Mouse (Mus musculus) kidney, adult 8-10 months (tissue): ENCODE data around the gene Chchd10.
"Not testable (repeated sequence)": the region's sequence is repeated elsewhere in the genome, so short reads cannot be mapped to it uniquely, and the experiment has no call there.

Experiments
- DNase-seq, 2 experiments: peaks; one replicate each; pipeline ENCODE4 v3.0.0; 2022

Gene Chchd10

GRCm38 (mm10) chr10:75932891-75933290, at the start of gene Chchd10:
Gene Chchd10 (plus strand): TSS chr10:75933130.
- no peak for DNase-seq

DNA sequence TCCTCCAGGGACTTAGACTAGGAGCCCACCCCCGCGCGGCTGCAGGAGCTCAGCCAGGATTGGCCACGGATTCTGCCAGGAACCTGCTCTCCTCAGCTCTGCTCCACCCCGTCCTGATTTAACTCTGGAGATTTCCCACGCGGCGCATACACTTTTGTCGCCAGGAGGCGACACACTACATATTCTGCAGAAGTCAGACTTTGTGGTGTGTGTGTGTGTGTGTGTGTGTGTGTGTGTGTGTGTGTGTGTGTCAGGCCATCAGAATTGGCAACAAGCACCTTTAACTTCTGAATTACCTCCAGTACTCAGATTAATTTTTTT, 49.7 kb upstream of the Chchd10 start:
- peak; percentile 91 to 93 for DNase-seq

DNA sequence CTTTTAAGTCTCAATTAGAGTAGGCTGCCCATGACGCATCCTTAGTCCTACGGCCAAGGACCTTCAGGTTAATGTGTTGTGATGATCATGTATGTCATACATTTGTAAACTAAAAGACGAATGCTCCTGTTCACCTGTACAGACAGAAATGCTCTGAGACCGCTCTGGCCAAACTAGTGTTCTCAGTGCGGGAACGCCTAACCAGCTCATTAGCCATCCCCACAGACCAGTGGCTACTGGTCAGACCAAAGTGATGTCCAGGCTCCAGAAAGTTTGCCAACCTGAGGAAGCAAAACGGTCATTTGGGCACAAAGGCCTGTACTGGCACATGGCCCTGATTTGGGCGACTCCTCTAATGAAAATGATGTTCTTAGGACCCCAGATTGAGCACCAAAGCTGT, 48.2 kb upstream of the Chchd10 start:
- DNase-seq, result no peak

GRCm38 (mm10) chr10:75887504-75887903, 45.4 kb upstream of the Chchd10 start:
- not testable (repeated sequence) for DNase-seq

GRCm38 (mm10) chr10:75889406-75890153, 43.4 kb upstream of the Chchd10 start:
- DNase-seq, result no peak

DNA sequence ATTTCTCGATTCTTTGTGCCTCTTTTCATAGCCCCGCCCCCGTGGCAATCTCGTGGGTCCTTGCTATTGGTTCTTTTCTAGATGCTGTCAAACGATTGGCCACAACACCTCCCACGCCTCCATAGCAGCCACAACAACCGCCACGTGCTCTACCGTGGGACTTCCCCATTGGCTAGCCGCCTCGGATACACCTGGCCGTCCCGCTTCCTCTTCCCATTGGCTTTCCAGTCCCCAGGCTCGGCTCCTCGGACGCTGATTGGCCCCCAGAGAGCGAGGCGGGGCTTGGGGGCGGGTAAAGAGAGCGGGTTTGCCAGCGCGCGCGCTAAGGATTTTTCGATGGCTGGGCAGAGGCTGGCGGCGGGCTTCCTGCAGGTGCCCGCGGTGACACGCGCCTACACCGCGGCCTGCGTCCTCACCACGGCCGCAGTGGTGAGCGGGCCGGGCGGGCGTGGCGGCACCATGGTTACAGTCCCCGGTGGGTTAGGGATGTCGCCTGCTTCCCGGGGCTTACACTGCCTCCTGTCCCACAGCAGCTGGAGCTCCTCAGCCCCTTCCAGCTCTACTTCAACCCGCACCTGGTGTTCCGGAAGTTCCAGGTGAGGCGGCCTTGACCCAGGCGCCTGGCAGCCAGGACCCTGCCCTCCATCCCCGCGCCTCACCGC, 39.7 kb upstream of the Chchd10 start, which contains the start of gene Derl3:
TSS of gene Derl3 (plus strand) at position 325 of the 662 bp plus-strand sequence.
- peak; percentile 97 to 98 for DNase-seq

DNA sequence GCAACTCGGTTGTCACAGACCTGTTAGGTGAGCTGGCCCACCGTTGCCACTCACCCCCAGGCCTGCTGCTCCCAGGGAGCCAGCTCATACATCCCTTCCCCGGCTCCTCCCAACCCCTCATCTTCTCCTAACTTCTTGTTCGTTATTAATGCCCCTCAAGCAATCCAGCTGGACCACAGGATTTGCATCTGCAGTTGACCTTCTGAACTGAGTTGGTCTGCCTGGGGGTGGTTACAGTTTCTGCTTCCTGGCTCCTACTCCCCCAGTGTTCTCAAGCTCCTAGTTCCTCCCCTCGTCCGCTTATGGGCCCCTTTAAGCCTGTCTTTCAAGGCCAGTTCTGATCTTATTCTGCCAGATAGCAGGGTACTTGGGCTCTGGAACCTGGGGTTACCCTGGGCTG, 38.3 kb upstream of the Chchd10 start:
- DNase-seq, result no peak

- DNase-seq, result no peak
These were observed 37.2 kb upstream of the Chchd10 start for GRCm38 (mm10) chr10:75895730-75896129.

GRCm38 (mm10) chr10:75896208-75896607, 36.7 kb upstream of the Chchd10 start:
- DNase-seq, result no peak

DNA sequence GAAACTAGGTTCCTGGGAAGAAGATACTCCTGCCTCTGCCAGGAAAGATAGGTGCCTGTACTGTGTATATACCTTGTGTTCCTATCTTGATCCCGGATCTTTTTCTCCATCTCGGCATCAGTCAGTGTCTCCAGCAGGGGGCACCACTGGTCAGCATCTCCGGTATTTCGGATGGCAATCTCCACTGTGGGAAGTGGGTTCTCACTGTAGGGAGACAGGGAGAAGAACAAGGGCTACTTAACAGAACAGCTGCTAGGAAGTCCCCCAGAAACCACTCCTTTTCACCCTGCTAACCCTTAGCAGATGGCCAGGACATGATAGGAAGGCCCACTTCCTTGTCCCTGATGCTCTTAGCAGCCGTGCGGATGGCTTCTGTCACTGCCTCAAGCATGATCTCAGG, 35.6 kb upstream of the Chchd10 start:
- DNase-seq, result peak; percentile 57 to 85

- DNase-seq, result no peak
These were observed 34.8 kb upstream of the Chchd10 start for GRCm38 (mm10) chr10:75898039-75898564.

GRCm38 (mm10) chr10:75898846-75899245, 34.1 kb upstream of the Chchd10 start:
- DNase-seq, result peak in 1 of 2 experiments; percentile 50

- DNase-seq, result no peak
These were observed 28.5 kb upstream of the Chchd10 start for GRCm38 (mm10) chr10:75904391-75904790.

DNA sequence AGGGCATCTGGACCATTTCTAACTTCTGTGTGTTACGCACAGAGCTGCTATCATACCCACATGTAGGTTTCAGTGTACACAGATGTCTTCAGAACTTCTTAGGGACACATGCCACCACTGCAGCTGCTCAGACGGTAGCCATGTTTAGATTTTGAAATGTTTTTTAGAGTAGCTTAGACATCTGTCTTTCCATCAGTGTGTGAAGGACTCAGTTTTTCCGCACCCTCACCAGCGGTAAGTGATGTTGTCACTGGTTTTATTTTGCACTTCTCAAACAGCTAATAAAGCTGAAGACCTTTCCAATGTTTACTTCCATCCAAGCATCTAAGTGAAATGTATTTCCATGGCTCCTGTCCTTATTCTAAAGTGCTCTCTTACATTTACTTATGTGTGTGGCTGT, 26.0 kb upstream of the Chchd10 start:
- no peak for DNase-seq

GRCm38 (mm10) chr10:75910698-75911097, 22.2 kb upstream of the Chchd10 start:
- no peak for DNase-seq

- DNase-seq, result no peak
These were observed 19.8 kb upstream of the Chchd10 start for GRCm38 (mm10) chr10:75913013-75913589.

- DNase-seq, result no peak
These were observed 17.4 kb upstream of the Chchd10 start for GRCm38 (mm10) chr10:75915557-75915956.

DNA sequence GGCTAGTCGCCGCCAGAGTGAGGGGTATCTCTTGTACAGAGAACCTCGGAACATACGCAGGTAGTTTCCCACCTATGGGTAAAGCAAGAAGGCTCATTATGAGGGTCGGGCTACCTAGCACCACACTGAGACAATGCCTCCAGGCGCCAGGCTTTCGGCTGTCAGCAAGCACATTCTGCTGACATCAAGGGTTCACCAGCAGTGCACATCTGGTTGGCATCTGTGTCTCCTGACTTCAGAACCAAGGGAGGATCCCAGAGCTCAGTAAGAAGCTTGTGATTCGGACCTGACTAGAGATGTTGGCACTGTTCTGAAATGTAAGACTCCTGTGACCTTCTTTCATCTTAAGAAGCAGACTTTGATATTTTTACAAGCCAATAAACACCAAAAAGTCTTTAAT, 16.1 kb upstream of the Chchd10 start:
- DNase-seq, result no peak

GRCm38 (mm10) chr10:75919026-75919425, 13.9 kb upstream of the Chchd10 start:
- no peak for DNase-seq

DNA sequence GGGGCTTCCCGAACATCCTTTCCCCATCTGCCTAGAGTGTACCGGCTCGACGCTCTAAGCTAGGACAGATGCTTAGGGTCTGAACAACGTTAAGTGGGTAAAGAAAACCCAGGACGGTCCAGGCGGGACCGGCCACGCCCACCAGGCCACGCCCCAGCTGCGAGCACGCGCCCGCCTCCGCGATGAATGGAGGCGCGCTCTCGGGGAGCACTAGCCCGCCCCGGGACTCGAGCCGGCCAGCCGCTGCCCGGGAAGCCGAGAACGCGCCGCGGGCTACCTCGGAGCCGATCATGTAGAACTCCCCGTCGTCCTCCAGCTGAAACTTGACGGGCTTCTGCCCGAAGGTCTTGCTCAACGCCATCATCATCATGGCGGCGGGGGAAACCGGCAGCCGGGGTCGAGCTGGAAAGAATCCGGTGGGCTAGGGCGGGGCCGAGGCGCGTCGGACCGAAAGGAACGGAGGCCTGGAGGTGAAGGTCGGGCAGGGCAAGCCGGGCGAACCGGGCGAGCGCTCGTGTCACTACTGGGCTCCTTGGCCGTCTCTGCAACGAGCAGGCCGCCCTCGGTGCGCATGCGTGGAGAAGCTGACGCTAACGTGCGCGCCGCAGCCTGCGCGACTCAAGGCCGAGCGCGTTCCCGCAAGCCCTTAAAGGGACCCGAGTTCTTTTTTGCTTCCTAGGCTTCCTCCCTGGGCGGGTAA, 11.8 kb upstream of the Chchd10 start, which contains the start of gene Smarcb1:
TSS of gene Smarcb1 (minus strand) at position 592 of the 700 bp plus-strand sequence.
- peak; percentile 95 to 96 for DNase-seq

DNA sequence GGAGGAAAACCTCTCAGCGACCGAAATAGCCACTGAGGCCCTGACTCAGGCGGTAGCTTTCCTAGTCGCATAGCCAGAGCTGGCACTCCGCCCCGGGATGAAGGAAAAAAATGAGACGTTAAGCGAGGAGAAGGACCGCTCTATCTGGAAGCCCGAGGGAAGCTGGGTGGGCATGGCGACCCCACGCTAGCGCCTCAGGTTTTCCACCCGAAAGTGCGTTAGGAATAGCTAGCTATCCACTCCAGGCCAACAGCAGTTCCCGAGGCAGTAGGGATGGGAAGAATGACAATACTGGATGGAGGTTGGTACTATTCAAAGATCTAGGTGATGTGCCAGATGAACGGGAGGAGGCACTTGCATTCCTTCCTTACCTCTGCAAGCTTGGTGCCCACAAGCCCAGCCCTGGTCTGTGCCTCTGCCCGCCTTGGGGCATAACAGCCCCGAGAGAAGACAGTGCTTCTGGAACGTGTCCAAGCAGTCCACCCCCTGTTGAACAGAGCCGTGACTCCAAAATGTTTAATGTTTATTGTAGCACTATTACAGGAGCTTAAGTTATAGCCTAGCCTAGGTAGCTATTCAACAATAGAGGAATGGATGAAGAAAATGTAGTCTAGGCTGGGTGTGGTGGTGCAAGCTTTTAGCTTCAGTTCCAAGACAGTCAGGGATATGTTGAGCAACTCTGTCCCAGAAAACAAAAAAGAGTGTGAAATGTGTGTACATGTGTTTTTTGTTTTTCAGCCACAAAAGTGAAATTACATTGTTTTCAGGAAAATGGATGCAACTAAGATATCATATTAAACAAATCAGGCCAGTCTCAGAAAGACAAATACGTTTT, 11.0 kb upstream of the Chchd10 start:
- peak in 1 of 2 experiments; percentile 32 for DNase-seq

GRCm38 (mm10) chr10:75924324-75924723, 8.6 kb upstream of the Chchd10 start:
- peak in 1 of 2 experiments; percentile 28 for DNase-seq
